Mouse (Mus musculus) stomach, embryonic 14.5 days (tissue): Measurements from ENCODE around the gene Slc29a1. TPM values are rescaled to one million over a fixed set of nuclear protein-coding genes. Genes with fewer than 3 reads are reported as not detected.

Experiments used
- ATAC-seq: fragments of 200-750 bp; cut with Nextera tagmentation; 2 replicates; pipeline ENCODE4 v1.8.0; 2017; ENCODE audit warnings: low read depth, moderate TSS enrichment; ENCODE audit not compliant: insufficient number of reproducible peaks, insufficient read depth, low FRiP score
- H3K27ac ChIP-seq: fragments of 300-500 bp; sonication (generic); 2 replicates; pipeline ENCODE4 v1.5.1; 2014; ENCODE audit warnings: mild to moderate bottlenecking, low read length, moderate library complexity, mixed read lengths
- H3K27me3 ChIP-seq: fragments of 300-500 bp; sonication (generic); 2 replicates; pipeline ENCODE4 v1.6.1; 2014; ENCODE audit warnings: low read length, control low read depth, mixed read lengths; ENCODE audit not compliant: control insufficient read depth, insufficient read depth
- H3K36me3 ChIP-seq: fragments of 300-500 bp; sonication (generic); 2 replicates; pipeline ENCODE4 v1.6.1; 2014; ENCODE audit warnings: mild to moderate bottlenecking, control low read depth, low read length, moderate library complexity, mixed read lengths; ENCODE audit not compliant: control insufficient read depth, insufficient read depth
- H3K4me1 ChIP-seq: fragments of 300-500 bp; sonication (generic); 2 replicates; pipeline ENCODE4 v1.6.1; 2014; ENCODE audit warnings: low read length, control low read depth, mixed read lengths; ENCODE audit not compliant: control insufficient read depth, insufficient read depth
- H3K4me2 ChIP-seq: fragments of 300-500 bp; sonication (generic); replicated peaks from 2 replicates; pipeline ENCODE4 v1.6.1; 2014; ENCODE audit warnings: low read depth, low read length, control low read depth
- H3K4me3 ChIP-seq: fragments of 300-500 bp; sonication (generic); 2 replicates; pipeline ENCODE4 v1.5.1; 2014; ENCODE audit warnings: low read depth, low read length, control low read depth
- H3K9ac ChIP-seq: fragments of 300-500 bp; sonication (generic); replicated peaks from 2 replicates; pipeline ENCODE4 v1.6.1; 2014; ENCODE audit warnings: low read depth, mild to moderate bottlenecking, control low read depth, low read length, moderate library complexity, mixed read lengths
- H3K9me3 ChIP-seq: fragments of 300-500 bp; sonication (generic); 2 replicates; pipeline ENCODE4 v1.6.1; 2016; ENCODE audit warnings: low read depth, low read length, control low read depth; ENCODE audit not compliant: control insufficient read depth
- WGBS: fragments of 180-500 bp; shearing (Covaris S2); extraction: QIAGEN DNeasy Blood & Tissue Kit; methylation state at CpG from one replicate; pipeline ENCODE4 v1.1.7; 2014; 5-methylcytosine and 5-hydroxymethylcytosine counted together
- polyA plus RNA-seq: library from polyadenylated mRNA; unstranded; fragments of >200 nt; fragmentation: Nextera tagmentation; extraction: Ambion mirVana; gene quantifications from 2 replicates; pipeline ENCODE4 v1.2.1, GENCODE M21; 2014

Slc29a1 gene
- polyA plus RNA-seq, 1 experiment from 2014 or later: 73.0 TPM

DNA sequence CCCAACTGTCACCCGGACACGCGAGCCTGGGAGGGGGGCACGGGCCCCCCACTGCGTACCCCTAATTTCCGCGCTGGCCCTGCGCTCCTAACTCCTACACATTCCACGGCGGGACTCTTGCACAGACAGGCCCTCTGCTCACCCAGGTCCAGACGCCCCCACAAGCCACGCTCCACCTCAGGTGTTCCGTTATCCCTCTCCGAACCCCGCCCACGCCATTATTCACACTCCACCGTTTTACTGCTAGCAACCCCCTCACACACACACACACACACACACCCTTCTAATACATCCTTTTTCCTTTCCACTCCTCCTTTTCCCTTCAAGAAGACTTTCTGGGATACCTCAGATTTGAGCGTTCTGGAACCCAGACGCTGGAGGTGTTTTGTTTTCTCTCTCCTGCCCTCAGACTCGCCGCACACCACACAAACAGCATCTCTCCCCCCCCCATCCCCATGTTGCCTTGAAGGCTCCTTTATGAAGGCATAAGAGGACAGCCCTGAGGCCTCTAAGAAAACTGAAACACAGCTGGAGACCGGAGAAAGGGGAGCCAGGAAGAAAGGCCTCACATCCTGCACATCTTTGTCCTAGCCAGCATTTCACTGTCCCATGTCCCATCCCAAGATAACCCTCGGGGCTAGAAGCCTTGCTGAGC lies 3.5 kb downstream of the Slc29a1 start:
- no peaks in the 10 kb centered on the region for H3K9me3 ChIP-seq
- H3K9ac ChIP-seq: peak overlapping the region; percentile 38
- H3K4me1 ChIP-seq: peaks cover 47% of the 10 kb centered on the region
- peak; percentile 5; the same call in 1 of the 2 replicates for ATAC-seq
- 7% methylated on average over 23 of the region's 23 CpGs for WGBS
- H3K27me3 ChIP-seq: no peaks in the 10 kb centered on the region
- H3K4me3 ChIP-seq: peak overlapping the region; percentile 58
- no peaks in the 10 kb centered on the region for H3K36me3 ChIP-seq
- H3K27ac ChIP-seq: no peak overlapping the region
- H3K4me2 ChIP-seq: peak overlapping the region; percentile 99

- peak overlapping the region; percentile 58 for H3K4me3 ChIP-seq
- H3K9me3 ChIP-seq: no peaks in the 10 kb centered on the region
- H3K4me2 ChIP-seq: peak overlapping the region; percentile 99
- WGBS: 2% methylated on average over 57 of the region's 58 CpGs
- no peaks in the 10 kb centered on the region for H3K36me3 ChIP-seq
- H3K27ac ChIP-seq: peak overlapping the region; percentile 21; the same call in 1 of the 2 replicates
- peak; percentile 59; the same call in 1 of the 2 replicates for ATAC-seq
- H3K9ac ChIP-seq: peak overlapping the region; percentile 38
- H3K4me1 ChIP-seq: peaks cover 47% of the 10 kb centered on the region
- no peaks in the 10 kb centered on the region for H3K27me3 ChIP-seq
These were observed 4.3 kb downstream of the Slc29a1 start for GRCm38 (mm10) chr17:45594881-45595735.

GRCm38 (mm10) chr17:45594195-45594594 lies 5.2 kb downstream of the Slc29a1 start:
- peaks cover 40% of the 10 kb centered on the region for H3K4me1 ChIP-seq
- peak overlapping the region; percentile 99 for H3K4me2 ChIP-seq
- H3K27me3 ChIP-seq: no peaks in the 10 kb centered on the region
- H3K9me3 ChIP-seq: no peaks in the 10 kb centered on the region
- no peak overlapping the region; the same call in 1 of the 2 replicates for H3K9ac ChIP-seq
- no peaks in the 10 kb centered on the region for H3K36me3 ChIP-seq
- ATAC-seq: no peak
- 33% methylated on average over 8 of the region's 8 CpGs for WGBS
- no peak overlapping the region for H3K27ac ChIP-seq
- H3K4me3 ChIP-seq: peak overlapping the region; percentile 58

- WGBS: 27% methylated on average over 8 of the region's 8 CpGs
- H3K9ac ChIP-seq: no peak overlapping the region; the same call in 1 of the 2 replicates
- H3K9me3 ChIP-seq: no peaks in the 10 kb centered on the region
- peak; percentile 38; the same call in 1 of the 2 replicates for ATAC-seq
- no peaks in the 10 kb centered on the region for H3K27me3 ChIP-seq
- no peaks in the 10 kb centered on the region for H3K36me3 ChIP-seq
- H3K4me1 ChIP-seq: peaks cover 38% of the 10 kb centered on the region
- peak overlapping the region; percentile 99 for H3K4me2 ChIP-seq
- no peak overlapping the region for H3K4me3 ChIP-seq
- no peak overlapping the region for H3K27ac ChIP-seq
These were observed 5.9 kb downstream of the Slc29a1 start for GRCm38 (mm10) chr17:45593479-45593878.

DNA sequence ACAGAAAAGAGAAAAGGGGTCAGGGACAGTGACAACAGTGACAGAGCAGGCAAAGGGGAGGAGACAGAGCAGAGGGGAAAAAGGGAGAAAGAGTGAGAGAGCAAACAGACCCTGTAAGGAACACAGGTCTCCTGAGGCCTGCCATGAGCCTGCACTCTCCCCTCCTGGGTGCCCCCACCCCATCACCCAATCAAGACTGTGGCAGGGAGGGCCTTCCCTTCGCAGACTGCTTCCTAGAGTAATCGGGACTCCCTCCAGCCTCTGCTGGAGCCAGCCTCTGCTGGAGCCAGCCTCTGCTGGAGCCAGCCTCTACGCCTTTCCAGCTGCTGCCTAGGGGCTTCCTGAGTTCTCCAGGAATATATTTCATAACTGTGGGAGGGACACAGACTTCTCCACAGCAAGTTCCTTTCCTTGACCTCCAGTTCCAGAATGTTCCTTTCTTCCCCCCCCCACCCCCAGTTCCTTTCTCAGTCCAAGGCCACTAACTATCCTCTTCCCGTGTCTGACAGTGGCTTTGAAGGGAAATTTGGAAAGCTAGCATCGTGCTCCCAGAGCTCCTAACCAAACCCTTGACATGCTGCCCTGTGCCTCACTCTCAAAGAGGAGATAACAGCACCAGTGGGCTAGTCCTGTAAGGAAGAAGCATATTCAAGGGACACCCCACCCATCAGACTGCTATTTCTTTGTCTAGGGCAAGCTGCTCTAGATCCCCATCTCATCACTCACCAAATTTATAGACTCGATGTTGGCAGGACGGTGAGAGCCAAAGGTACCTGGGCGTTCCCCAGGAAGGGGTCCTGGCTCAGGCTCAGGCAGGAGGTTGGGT lies 6.6 kb downstream of the Slc29a1 start:
- no peak overlapping the region for H3K27ac ChIP-seq
- no peak for ATAC-seq
- H3K4me2 ChIP-seq: peak overlapping the region; percentile 99
- no peak overlapping the region; the same call in 1 of the 2 replicates for H3K9ac ChIP-seq
- no peak overlapping the region for H3K4me3 ChIP-seq
- H3K27me3 ChIP-seq: no peaks in the 10 kb centered on the region
- 45% methylated on average over 8 of the region's 8 CpGs for WGBS
- no peaks in the 10 kb centered on the region for H3K9me3 ChIP-seq
- no peaks in the 10 kb centered on the region for H3K36me3 ChIP-seq
- H3K4me1 ChIP-seq: peaks cover 38% of the 10 kb centered on the region

- Histone ChIP-seq H3K4me3 (no peak overlapping the region), H3K9ac (no peak overlapping the region; the same call in 1 of the 2 replicates), H3K27me3 (no peaks in the 10 kb centered on the region), H3K36me3 (no peaks in the 10 kb centered on the region), H3K4me1 (peaks cover 35% of the 10 kb centered on the region), H3K27ac (no peak overlapping the region), H3K9me3 (no peaks in the 10 kb centered on the region), H3K4me2 (0 out of 2 replicates have a peak overlapping the region, but pooled peaks have one; percentile 10)
- WGBS: 59% methylated on average over 16 of the region's 16 CpGs
- no peak for ATAC-seq
These were observed 7.5 kb downstream of the Slc29a1 start for GRCm38 (mm10) chr17:45591701-45592605.

DNA sequence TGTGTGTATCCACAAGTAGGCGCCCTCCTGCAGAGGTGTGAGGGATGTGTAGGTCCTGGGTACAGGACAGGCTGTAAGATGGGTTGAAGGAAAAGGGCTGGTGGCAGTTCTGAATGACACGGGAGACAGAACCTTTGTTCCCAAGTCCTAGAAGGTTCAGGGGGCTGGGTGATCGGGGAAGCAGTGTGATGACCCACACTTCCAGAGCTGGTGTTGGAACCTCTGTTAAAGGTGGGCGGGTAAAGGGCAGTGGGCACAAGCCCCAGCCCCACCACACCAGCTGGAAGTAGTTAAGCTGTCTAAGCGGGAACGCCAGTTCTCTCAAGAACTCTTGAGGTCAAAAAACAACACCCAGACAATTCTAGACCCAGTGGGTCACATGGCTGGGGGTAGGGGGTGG lies 9.0 kb downstream of the Slc29a1 start:
- Histone ChIP-seq H3K36me3 (no peaks in the 10 kb centered on the region; the same call in 1 of the 2 replicates), H3K27me3 (no peaks in the 10 kb centered on the region), H3K9me3 (no peaks in the 10 kb centered on the region), H3K4me1 (peaks cover 38% of the 10 kb centered on the region), H3K27ac (no peak overlapping the region), H3K4me2 (no peak overlapping the region), H3K9ac (no peak overlapping the region), H3K4me3 (no peak overlapping the region)
- WGBS: 74% methylated on average over 6 of the region's 6 CpGs
- no peak for ATAC-seq
